Mouse (Mus musculus): ENCODE measurements around the gene Zc3hc1. TPM values are rescaled to one million over a fixed set of nuclear protein-coding genes. Genes with fewer than 3 reads are reported as not detected.
A peak's percentile ranks its signal among the peaks of the same experiment; 100 is the strongest.

The Zc3hc1 gene
- total RNA-seq, 1 experiment, result 64.4 TPM

- H3K36me3 ChIP-seq (ENCODE audit: control insufficient read depth, insufficient read depth, low read length, poor library complexity, severe bottlenecking), result no peaks in the 10 kb centered on the region
- H3K4me3 ChIP-seq (ENCODE audit: insufficient read depth in 1 of 2, low read depth in 1 of 2, low read length in 2 of 2, poor library complexity in 1 of 2, severe bottlenecking in 1 of 2), result no peak overlapping the region
- TF ChIP-seq MAFK (IDR thresholded peaks at IDR 0.05; ENCODE audit: insufficient read depth, low read depth, low read length), result no peak
- TF ChIP-seq ZNF384 (IDR thresholded peaks at IDR 0.05; ENCODE audit: low read depth, low read length), result no peak
- TF ChIP-seq ZC3H11A (IDR thresholded peaks at IDR 0.05; ENCODE audit: borderline replicate concordance, low read depth, low read length), result peak; percentile 93
- H3K27ac ChIP-seq (ENCODE audit: insufficient read depth, low read depth, low read length, poor library complexity, severe bottlenecking), result no peak overlapping the region
- no peak overlapping the region for H3K9ac ChIP-seq (ENCODE audit: insufficient read depth, low read depth, low read length, poor library complexity, severe bottlenecking)
- peaks cover 2% of the 10 kb centered on the region in 2 experiments; a peak in 1 of 4 replicates for H3K4me1 ChIP-seq (ENCODE audit: control insufficient read depth in 2 of 2, insufficient read depth in 2 of 2, low read length in 2 of 2, poor library complexity in 1 of 2)
- DNase-seq (ENCODE audit: low read depth, low spot score), result peak; percentile 78
- in situ Hi-C loops (cut with MboI; ENCODE audit: low sequenced_read_pairs in 2 of 2, unreplicated experiment in 2 of 2), result no loop called here
- H3K9me3 ChIP-seq (ENCODE audit: control insufficient read depth, insufficient read depth, low read depth, low read length), result no peaks in the 10 kb centered on the region
These were observed 33.2 kb downstream of the Zc3hc1 start for GRCm38 (mm10) chr6:30357561-30358177.

GRCm38 (mm10) chr6:30356680-30357079, 34.1 kb downstream of the Zc3hc1 start:
- TF ChIP-seq MAFK (IDR thresholded peaks at IDR 0.05; ENCODE audit: insufficient read depth, low read depth, low read length) (no peak), ZNF384 (IDR thresholded peaks at IDR 0.05; ENCODE audit: low read depth, low read length) (no peak), CHD2 (IDR thresholded peaks at IDR 0.05; ENCODE audit: low read depth, low read length) (no peak), ZC3H11A (IDR thresholded peaks at IDR 0.05; ENCODE audit: borderline replicate concordance, low read depth, low read length) (no peak), HCFC1 (IDR thresholded peaks at IDR 0.05; ENCODE audit: borderline replicate concordance, insufficient read depth, low read length) (no peak)
- peaks cover 2 to 3% of the 10 kb centered on the region in 2 experiments; a peak in 1 of 4 replicates for H3K4me1 ChIP-seq (ENCODE audit: control insufficient read depth in 2 of 2, insufficient read depth in 2 of 2, low read length in 2 of 2, poor library complexity in 1 of 2)
- in situ Hi-C loops (cut with MboI; ENCODE audit: low sequenced_read_pairs in 2 of 2, unreplicated experiment in 2 of 2), result no loop called here
- H3K4me3 ChIP-seq (ENCODE audit: insufficient read depth in 1 of 2, low read depth in 1 of 2, low read length in 2 of 2, poor library complexity in 1 of 2, severe bottlenecking in 1 of 2), result no peak overlapping the region
- no peaks in the 10 kb centered on the region for H3K9me3 ChIP-seq (ENCODE audit: control insufficient read depth, insufficient read depth, low read depth, low read length)
- no peak overlapping the region for H3K9ac ChIP-seq (ENCODE audit: insufficient read depth, low read depth, low read length, poor library complexity, severe bottlenecking)
- no peak for DNase-seq (ENCODE audit: low read depth, low spot score)
- no peaks in the 10 kb centered on the region for H3K36me3 ChIP-seq (ENCODE audit: control insufficient read depth, insufficient read depth, low read length, poor library complexity, severe bottlenecking)
- H3K27ac ChIP-seq (ENCODE audit: insufficient read depth, low read depth, low read length, poor library complexity, severe bottlenecking), result no peak overlapping the region

- H3K27ac ChIP-seq (ENCODE audit: insufficient read depth, low read depth, low read length, poor library complexity, severe bottlenecking), result no peak overlapping the region
- TF ChIP-seq HCFC1 (IDR thresholded peaks at IDR 0.05; ENCODE audit: borderline replicate concordance, insufficient read depth, low read length) (no peak), CHD2 (IDR thresholded peaks at IDR 0.05; ENCODE audit: low read depth, low read length) (no peak), MAFK (IDR thresholded peaks at IDR 0.05; ENCODE audit: insufficient read depth, low read depth, low read length) (no peak), ZNF384 (IDR thresholded peaks at IDR 0.05; ENCODE audit: low read depth, low read length) (no peak), ZC3H11A (IDR thresholded peaks at IDR 0.05; ENCODE audit: borderline replicate concordance, low read depth, low read length) (no peak)
- in situ Hi-C loops (cut with MboI; ENCODE audit: low sequenced_read_pairs in 2 of 2, unreplicated experiment in 2 of 2), result no loop called here
These were observed 34.7 kb downstream of the Zc3hc1 start for GRCm38 (mm10) chr6:30356161-30356560.

GRCm38 (mm10) chr6:30355701-30356100, 35.1 kb downstream of the Zc3hc1 start:
- no peak for TF ChIP-seq ZNF384 (IDR thresholded peaks at IDR 0.05; ENCODE audit: low read depth, low read length)
- no peak for TF ChIP-seq MAFK (IDR thresholded peaks at IDR 0.05; ENCODE audit: insufficient read depth, low read depth, low read length)
- no peak for TF ChIP-seq HCFC1 (IDR thresholded peaks at IDR 0.05; ENCODE audit: borderline replicate concordance, insufficient read depth, low read length)
- no peak for TF ChIP-seq ZC3H11A (IDR thresholded peaks at IDR 0.05; ENCODE audit: borderline replicate concordance, low read depth, low read length)
- no peak for TF ChIP-seq CHD2 (IDR thresholded peaks at IDR 0.05; ENCODE audit: low read depth, low read length)
- Histone ChIP-seq H3K4me1 (ENCODE audit: control insufficient read depth in 2 of 2, insufficient read depth in 2 of 2, low read length in 2 of 2, poor library complexity in 1 of 2) (peaks cover 2 to 3% of the 10 kb centered on the region in 2 experiments; a peak in 1 of 4 replicates), H3K9me3 (ENCODE audit: control insufficient read depth, insufficient read depth, low read depth, low read length) (no peaks in the 10 kb centered on the region), H3K36me3 (ENCODE audit: control insufficient read depth, insufficient read depth, low read length, poor library complexity, severe bottlenecking) (no peaks in the 10 kb centered on the region), H3K9ac (ENCODE audit: insufficient read depth, low read depth, low read length, poor library complexity, severe bottlenecking) (no peak overlapping the region), H3K27ac (ENCODE audit: insufficient read depth, low read depth, low read length, poor library complexity, severe bottlenecking) (no peak overlapping the region), H3K4me3 (ENCODE audit: insufficient read depth in 1 of 2, low read depth in 1 of 2, low read length in 2 of 2, poor library complexity in 1 of 2, severe bottlenecking in 1 of 2) (no peak overlapping the region)
- in situ Hi-C loops (cut with MboI; ENCODE audit: low sequenced_read_pairs in 2 of 2, unreplicated experiment in 2 of 2), result no loop called here
- no peak for DNase-seq (ENCODE audit: low read depth, low spot score)

More at GRCm38 (mm10) chr6:30356161-30356560, 34.7 kb downstream of the Zc3hc1 start:
- no peak for DNase-seq (ENCODE audit: low read depth, low spot score)
- H3K9ac ChIP-seq (ENCODE audit: insufficient read depth, low read depth, low read length, poor library complexity, severe bottlenecking), result no peak overlapping the region
- H3K9me3 ChIP-seq (ENCODE audit: control insufficient read depth, insufficient read depth, low read depth, low read length), result no peaks in the 10 kb centered on the region
- H3K36me3 ChIP-seq (ENCODE audit: control insufficient read depth, insufficient read depth, low read length, poor library complexity, severe bottlenecking), result no peaks in the 10 kb centered on the region
- no peak overlapping the region for H3K4me3 ChIP-seq (ENCODE audit: insufficient read depth in 1 of 2, low read depth in 1 of 2, low read length in 2 of 2, poor library complexity in 1 of 2, severe bottlenecking in 1 of 2)
- H3K4me1 ChIP-seq (ENCODE audit: control insufficient read depth in 2 of 2, insufficient read depth in 2 of 2, low read length in 2 of 2, poor library complexity in 1 of 2), result peaks cover 2 to 3% of the 10 kb centered on the region in 2 experiments; a peak in 1 of 4 replicates

All from ES-E14 (cell line).